Mouse (Mus musculus) midbrain, postnatal 0 days (tissue): ENCODE measurements at regions not wholly inside any gene's neighbourhood (a gene's known extent, or its start where the extent isn't known, plus 50 kb on each side); places are given as distances from the start of the nearest gene placed in this dataset.

ENCODE experiments used
- ATAC-seq: fragments of 200-750 bp; cut with Nextera tagmentation; 2 replicates; pipeline ENCODE4 v1.8.0; 2017; ENCODE audit warnings: moderate number of reproducible peaks, mild to moderate bottlenecking, moderate TSS enrichment, moderate library complexity; ENCODE audit not compliant: low FRiP score
- DNase-seq: peaks from one replicate; pipeline ENCODE4 v3.0.0-alpha.2; 2015; ENCODE audit warnings: low spot score
- H3K27ac ChIP-seq: fragments of 300-500 bp; sonication (generic); 2 replicates; pipeline ENCODE4 v1.5.1; 2014; ENCODE audit warnings: low read depth, mild to moderate bottlenecking, low read length, mixed read lengths
- H3K27me3 ChIP-seq: fragments of 300-500 bp; sonication (generic); 2 replicates; pipeline ENCODE4 v1.6.1; 2014; ENCODE audit warnings: low read length, control low read depth, mixed read lengths; ENCODE audit not compliant: insufficient read depth
- H3K36me3 ChIP-seq: fragments of 300-500 bp; sonication (generic); 2 replicates; pipeline ENCODE4 v1.6.1; 2014; ENCODE audit warnings: low read length, control low read depth, mixed read lengths; ENCODE audit not compliant: insufficient read depth
- H3K4me1 ChIP-seq: fragments of 300-500 bp; sonication (generic); 2 replicates; pipeline ENCODE4 v1.6.1; 2014; ENCODE audit warnings: mild to moderate bottlenecking, control low read depth, antibody characterized with exemption, low read length, mixed read lengths; ENCODE audit not compliant: insufficient read depth
- H3K4me2 ChIP-seq: fragments of 300-500 bp; sonication (generic); 2 replicates; pipeline ENCODE4 v1.6.1; 2014; ENCODE audit warnings: low read depth, mild to moderate bottlenecking, low read length, mixed read lengths; ENCODE audit not compliant: poor library complexity, severe bottlenecking
- H3K4me3 ChIP-seq: fragments of 300-500 bp; sonication (generic); 2 replicates; pipeline ENCODE4 v1.5.1; 2014; ENCODE audit warnings: low read depth, mild to moderate bottlenecking, low read length, moderate library complexity
- H3K9ac ChIP-seq: fragments of 300-500 bp; sonication (generic); replicated peaks from 2 replicates; pipeline ENCODE4 v1.6.1; 2014; ENCODE audit warnings: mild to moderate bottlenecking, low read length, moderate library complexity, mixed read lengths; ENCODE audit not compliant: poor library complexity, severe bottlenecking
- H3K9me3 ChIP-seq: fragments of 300-500 bp; sonication (generic); 2 replicates; pipeline ENCODE4 v1.6.1; 2016; ENCODE audit warnings: low read length, control low read depth
- CTCF ChIP-seq: IDR thresholded peaks from 2 replicates; pipeline ENCODE4 v1.5.1; 2016; ENCODE audit warnings: antibody characterized with exemption, mild to moderate bottlenecking
- WGBS: fragments of 180-500 bp; shearing (Covaris S2); extraction: QIAGEN DNeasy Blood & Tissue Kit; methylation state at CpG from one replicate; pipeline ENCODE4 v1.1.7; 2014; 5-methylcytosine and 5-hydroxymethylcytosine counted together

DNA sequence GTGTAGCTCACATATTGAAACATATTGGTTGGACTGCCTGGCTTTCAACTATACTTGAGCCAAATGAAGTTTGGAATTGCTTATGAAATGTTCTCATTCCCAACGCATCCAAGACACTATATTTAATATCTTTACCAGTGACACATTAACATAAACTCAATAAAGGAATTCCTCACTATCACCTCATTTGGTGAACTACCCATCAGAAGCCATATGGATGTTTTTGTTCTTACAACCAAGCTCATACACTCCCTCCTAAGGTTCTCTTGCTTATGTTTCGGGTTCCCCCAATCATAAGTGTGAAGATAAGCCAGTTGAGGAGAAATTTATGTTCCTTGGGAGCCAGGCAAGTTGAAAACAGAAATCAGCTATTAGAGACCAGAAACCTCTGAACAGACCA, 89.1 kb downstream of the Car2 start:
- Histone ChIP-seq H3K36me3 (no peaks in the 10 kb centered on the region), H3K27me3 (no peaks in the 10 kb centered on the region), H3K27ac (no peak overlapping the region), H3K9me3 (no peaks in the 10 kb centered on the region), H3K4me1 (no peaks in the 10 kb centered on the region), H3K9ac (no peak overlapping the region), H3K4me2 (no peak overlapping the region), H3K4me3 (no peak overlapping the region)
- ATAC-seq (no peak), DNase-seq (no peak)
- 94% methylated on average over 2 of the region's 2 CpGs for WGBS
- TF ChIP-seq CTCF, result no peak

DNA sequence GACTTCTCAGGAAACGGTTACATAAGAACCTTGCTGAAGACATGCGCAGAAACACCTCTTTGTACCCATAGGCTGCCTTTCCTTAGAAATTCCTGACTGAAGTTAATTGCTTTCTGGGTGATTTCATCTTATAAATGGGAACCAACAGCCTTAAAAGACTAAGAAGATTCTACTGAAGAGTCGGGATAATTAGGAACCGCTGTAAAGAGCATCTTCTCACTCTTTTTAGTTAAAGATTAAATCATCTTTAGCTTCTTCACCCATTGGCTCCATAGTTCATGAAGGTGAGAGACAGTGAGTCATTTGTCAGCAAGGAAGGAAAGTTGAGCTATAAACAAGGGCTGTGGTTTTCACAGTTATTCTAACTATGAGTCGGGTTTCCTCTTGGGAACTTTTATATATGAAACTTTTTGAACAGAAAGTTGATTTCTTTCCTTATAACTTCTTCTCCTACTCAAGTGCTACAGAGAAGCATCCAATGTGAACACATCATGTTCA, 93.1 kb downstream of the Car2 start:
- Histone ChIP-seq H3K27me3 (no peaks in the 10 kb centered on the region), H3K4me1 (no peaks in the 10 kb centered on the region), H3K9me3 (no peaks in the 10 kb centered on the region), H3K4me3 (no peak overlapping the region), H3K9ac (no peak overlapping the region), H3K36me3 (no peaks in the 10 kb centered on the region), H3K27ac (no peak overlapping the region), H3K4me2 (no peak overlapping the region)
- DNase-seq (no peak), ATAC-seq (no peak)
- 70% methylated on average over 5 of the region's 5 CpGs for WGBS
- no peak for TF ChIP-seq CTCF

DNA sequence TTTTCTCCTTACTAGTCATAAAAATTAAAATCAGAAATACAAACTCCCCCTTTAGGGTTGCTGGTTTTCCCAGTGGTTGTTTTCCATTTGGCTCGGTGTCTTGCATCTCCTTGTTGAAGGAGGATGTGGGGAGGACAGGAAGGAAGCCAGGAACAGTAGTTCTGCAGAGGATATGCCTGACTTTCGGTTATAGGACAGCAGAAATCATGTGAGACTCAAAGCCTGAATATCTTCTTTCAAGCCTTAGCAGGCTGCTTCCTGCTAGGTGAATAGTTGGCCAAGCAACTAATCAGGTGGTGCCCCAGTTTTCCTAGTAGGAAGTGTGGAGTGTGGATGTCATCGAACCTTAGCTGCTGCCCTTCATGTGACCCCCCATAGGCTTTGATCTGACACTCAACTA, 103.6 kb downstream of the Car2 start:
- Histone ChIP-seq H3K9me3 (no peaks in the 10 kb centered on the region), H3K36me3 (no peaks in the 10 kb centered on the region), H3K4me1 (no peaks in the 10 kb centered on the region), H3K9ac (no peak overlapping the region), H3K4me2 (no peak overlapping the region), H3K27me3 (no peaks in the 10 kb centered on the region), H3K27ac (no peak overlapping the region), H3K4me3 (no peak overlapping the region)
- 81% methylated on average over 3 of the region's 3 CpGs for WGBS
- TF ChIP-seq CTCF, result no peak
- DNase-seq (no peak), ATAC-seq (no peak)

DNA sequence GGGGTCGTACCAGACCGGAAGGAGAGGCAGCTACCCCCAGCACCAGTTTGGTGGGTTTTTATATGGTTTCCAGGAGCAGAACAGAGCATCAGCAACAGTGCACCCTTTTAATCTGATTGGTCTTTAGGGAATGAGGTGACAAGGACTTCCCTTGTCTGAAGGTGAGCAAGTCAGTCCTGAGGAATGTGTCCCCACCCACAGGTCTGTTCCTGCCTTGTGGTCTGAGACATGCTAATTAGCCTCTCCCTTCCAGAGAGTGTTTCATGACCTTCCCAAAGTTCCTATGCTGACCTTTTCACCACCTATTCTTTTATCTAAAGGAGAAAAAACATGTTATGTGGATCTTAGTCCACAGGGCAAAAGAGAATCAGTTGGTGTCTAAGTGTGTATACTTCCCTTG, 107.9 kb downstream of the Car2 start:
- Histone ChIP-seq H3K4me2 (no peak overlapping the region), H3K9ac (no peak overlapping the region), H3K4me3 (no peak overlapping the region), H3K9me3 (no peaks in the 10 kb centered on the region), H3K4me1 (no peaks in the 10 kb centered on the region), H3K27me3 (no peaks in the 10 kb centered on the region), H3K27ac (no peak overlapping the region), H3K36me3 (no peaks in the 10 kb centered on the region)
- no peak for ATAC-seq
- 69% methylated on average over 2 of the region's 2 CpGs for WGBS
- no peak for TF ChIP-seq CTCF
- DNase-seq, result no peak

DNA sequence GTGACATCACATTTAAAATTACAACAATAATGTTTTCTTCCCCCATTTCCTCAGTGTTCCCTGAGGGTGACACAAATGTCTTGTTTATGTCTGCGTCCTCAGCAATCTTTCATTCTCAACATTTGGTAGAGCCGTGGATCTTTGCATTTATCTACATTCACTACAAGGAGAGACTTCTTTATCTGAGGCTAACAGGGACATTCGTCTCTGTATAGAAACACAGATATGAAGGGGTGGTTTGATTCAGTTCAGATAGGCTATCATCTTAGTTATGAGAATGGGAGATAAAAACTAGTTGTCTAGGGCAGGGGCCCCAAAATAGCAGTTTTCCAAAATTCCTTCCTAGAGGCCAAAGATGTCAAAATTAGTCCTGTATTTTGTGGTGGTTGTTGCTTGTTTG, 111.2 kb downstream of the Car2 start:
- Histone ChIP-seq H3K4me2 (no peak overlapping the region), H3K4me3 (no peak overlapping the region), H3K9ac (no peak overlapping the region), H3K27ac (no peak overlapping the region), H3K36me3 (no peaks in the 10 kb centered on the region), H3K9me3 (no peaks in the 10 kb centered on the region), H3K27me3 (no peaks in the 10 kb centered on the region), H3K4me1 (no peaks in the 10 kb centered on the region)
- DNase-seq (no peak), ATAC-seq (no peak)
- TF ChIP-seq CTCF, result no peak
- 91% methylated on average over 3 of the region's 3 CpGs for WGBS

DNA sequence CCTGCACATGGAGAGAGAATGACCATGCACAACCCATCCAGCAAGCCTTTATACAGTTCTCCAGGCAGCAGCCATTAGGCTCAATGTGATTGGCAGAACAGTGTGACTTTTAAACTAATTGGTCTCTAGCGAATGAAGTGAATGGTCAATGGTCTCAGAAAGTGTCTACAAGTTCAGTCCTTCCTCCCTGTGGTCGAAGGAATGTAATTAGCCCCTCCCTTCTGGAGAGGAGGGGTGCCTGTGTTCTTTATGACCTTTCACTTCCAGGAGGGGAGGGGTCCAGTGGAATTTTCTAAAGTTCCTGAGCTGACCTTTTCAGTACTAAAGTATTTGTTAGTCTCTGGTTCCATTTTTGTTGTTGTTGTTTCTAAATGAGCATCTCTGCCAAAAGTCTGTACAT, 112.4 kb downstream of the Car2 start:
- WGBS, result 59% methylated on average over 2 of the region's 2 CpGs
- Histone ChIP-seq H3K27me3 (no peaks in the 10 kb centered on the region), H3K4me3 (no peak overlapping the region), H3K9ac (no peak overlapping the region), H3K27ac (no peak overlapping the region), H3K4me2 (no peak overlapping the region), H3K4me1 (no peaks in the 10 kb centered on the region), H3K9me3 (no peaks in the 10 kb centered on the region), H3K36me3 (no peaks in the 10 kb centered on the region)
- ATAC-seq, result no peak
- TF ChIP-seq CTCF, result no peak
- DNase-seq, result no peak
